27 mouse cellular contexts compared by ENCODE assay signal in the genomic region with DNA sequence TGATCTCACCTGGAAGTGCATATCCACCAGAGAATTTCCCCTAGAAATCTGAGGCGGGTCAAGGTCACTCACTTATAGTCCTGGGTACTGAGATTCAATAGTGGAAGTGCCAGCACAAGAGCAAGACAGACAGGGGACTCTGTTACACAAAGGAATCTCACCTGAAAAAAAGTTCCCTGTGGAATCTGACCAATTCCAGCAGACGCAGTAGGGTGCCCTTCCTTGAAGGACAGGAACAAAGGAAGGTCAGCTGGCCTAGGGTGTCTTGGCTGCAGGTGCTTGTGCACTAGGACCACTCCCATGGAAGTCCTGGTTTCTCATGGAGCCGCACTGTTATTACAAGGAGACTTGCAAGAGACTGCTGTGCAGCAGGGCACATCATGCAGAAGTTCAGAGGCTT.
"Had no signal": no experiment of that assay in that cellular context is flagged by ENCODE, and none has a peak within 500 bp of the region (broad histone marks: within the 10 kb centered on the region; RNA-seq: fewer than 3 reads in every experiment).

No protein-coding gene starts in this region.

- H3K4me3 ChIP-seq: embryonic facial prominence, embryonic 10.5 days; embryonic facial prominence, embryonic 12.5 days; embryonic facial prominence, embryonic 13.5 days; embryonic facial prominence, embryonic 15.5 days; erythroblast, embryonic 14.5 days; forebrain, embryonic 10.5 days; forebrain, embryonic 12.5 days; forebrain, embryonic 13.5 days; forebrain, embryonic 15.5 days; heart, adult 2 months; heart, embryonic 10.5 days had no signal

- H3K9ac ChIP-seq: embryonic facial prominence, embryonic 12.5 days; embryonic facial prominence, embryonic 13.5 days; embryonic facial prominence, embryonic 15.5 days; forebrain, embryonic 12.5 days; forebrain, embryonic 13.5 days; forebrain, embryonic 15.5 days; forebrain, postnatal 0 days had no signal

- H3K4me1 ChIP-seq: embryonic facial prominence, embryonic 10.5 days; embryonic facial prominence, embryonic 12.5 days; embryonic facial prominence, embryonic 13.5 days; embryonic facial prominence, embryonic 15.5 days; forebrain, embryonic 10.5 days; forebrain, embryonic 12.5 days; forebrain, embryonic 13.5 days; forebrain, embryonic 15.5 days; heart, embryonic 10.5 days had no signal

- H3K4me2 ChIP-seq: embryonic facial prominence, embryonic 12.5 days; embryonic facial prominence, embryonic 13.5 days; embryonic facial prominence, embryonic 15.5 days; forebrain, embryonic 12.5 days; forebrain, embryonic 13.5 days; forebrain, embryonic 15.5 days; heart, embryonic 11.5 days had no signal

- H3K36me3 ChIP-seq: embryonic facial prominence, embryonic 10.5 days; embryonic facial prominence, embryonic 12.5 days; embryonic facial prominence, embryonic 13.5 days; embryonic facial prominence, embryonic 15.5 days; forebrain, embryonic 10.5 days; forebrain, embryonic 12.5 days; forebrain, embryonic 15.5 days; heart, embryonic 10.5 days had no signal

- DNase-seq: cerebellum, adult 9-11 months; cerebellum, postnatal 10 days; cerebellum, postnatal 14 days; cerebellum, postnatal 25 days; cerebellum, postnatal 36 days; embryo, embryonic 11 days; forebrain, postnatal 0 days; gastrocnemius, postnatal 10 days; gastrocnemius, postnatal 14 days; gastrocnemius, postnatal 25 days; gastrocnemius, postnatal 36 days; heart, adult 11 months; heart, adult 18-20 months; heart, adult 2 months had no signal

- H3K9me3 ChIP-seq: embryonic facial prominence, embryonic 10.5 days; embryonic facial prominence, embryonic 12.5 days; embryonic facial prominence, embryonic 13.5 days; embryonic facial prominence, embryonic 15.5 days; forebrain, embryonic 10.5 days; forebrain, embryonic 12.5 days; forebrain, embryonic 13.5 days; forebrain, embryonic 15.5 days; heart, embryonic 10.5 days had no signal

- H3K27me3 ChIP-seq: embryonic facial prominence, embryonic 15.5 days; forebrain, embryonic 15.5 days had no signal

- ATAC-seq: forebrain, embryonic 13.5 days; forebrain, embryonic 14.5 days; forebrain, embryonic 15.5 days; forebrain, embryonic 16.5 days; forebrain, postnatal 0 days had no signal

- H3K27ac ChIP-seq: embryonic facial prominence, embryonic 10.5 days; embryonic facial prominence, embryonic 12.5 days; embryonic facial prominence, embryonic 13.5 days; embryonic facial prominence, embryonic 15.5 days; forebrain, embryonic 10.5 days; forebrain, embryonic 12.5 days; forebrain, embryonic 13.5 days; forebrain, embryonic 15.5 days; heart, adult 2 months; heart, embryonic 10.5 days had no signal
